Comparison of ENCODE assay signal across 15 mouse cellular contexts in the genomic region with DNA sequence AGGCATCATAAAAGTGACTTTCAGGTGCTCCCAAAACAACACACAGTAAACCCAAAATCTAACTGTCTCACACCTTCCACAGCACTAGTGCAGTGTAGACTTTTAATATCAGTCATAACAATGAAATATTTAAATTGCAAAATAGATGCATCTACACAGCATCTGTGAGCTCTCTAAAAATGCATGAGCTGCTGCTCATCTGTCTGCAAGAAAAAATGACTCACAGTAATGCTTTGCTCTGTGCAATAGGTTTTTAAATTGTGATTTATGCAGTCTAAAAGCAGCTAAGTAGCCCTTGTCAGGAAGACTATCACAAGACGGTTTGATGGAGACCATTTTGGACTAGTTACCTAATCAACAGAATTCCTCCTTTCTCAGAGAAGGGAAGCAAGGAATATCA. TPM values are rescaled to one million over a fixed set of nuclear protein-coding genes. Genes with fewer than 3 reads are reported as not detected.
"Had no signal": no experiment of that assay in that cellular context is flagged by ENCODE, and none has a peak within 500 bp of the region (broad histone marks: within the 10 kb centered on the region; RNA-seq: fewer than 3 reads in every experiment).

No protein-coding gene starts in this region.

- H3K27ac ChIP-seq: kidney, embryonic 15.5 days; left cerebral cortex, adult 2 months; liver, embryonic 13.5 days; midbrain, embryonic 12.5 days had no signal

- H3K9me3 ChIP-seq: kidney, embryonic 15.5 days; liver, embryonic 13.5 days; midbrain, embryonic 12.5 days had no signal

- H3K4me3 ChIP-seq: kidney, embryonic 15.5 days; left cerebral cortex, adult 2 months; liver, embryonic 13.5 days; midbrain, embryonic 12.5 days; myocyte had no signal

- H3K4me1 ChIP-seq: kidney, embryonic 15.5 days; liver, embryonic 13.5 days; midbrain, embryonic 12.5 days had no signal

- ATAC-seq: midbrain, embryonic 16.5 days had no signal

- H3K4me2 ChIP-seq: kidney, embryonic 15.5 days; liver, embryonic 13.5 days; midbrain, embryonic 12.5 days had no signal

- H3K36me3 ChIP-seq: kidney, embryonic 15.5 days; liver, embryonic 13.5 days; midbrain, embryonic 12.5 days had no signal

- H3K9ac ChIP-seq: kidney, embryonic 15.5 days; liver, embryonic 13.5 days; midbrain, embryonic 12.5 days had no signal

- DNase-seq: kidney, postnatal 10 days; kidney, postnatal 36 days; liver, embryonic 13.5 days; lung, adult 2 months; lung, postnatal 14 days; lung, postnatal 4 days; thymus, adult 18-20 months; thymus, postnatal 36 days had no signal

- H3K27me3 ChIP-seq: liver, embryonic 13.5 days; midbrain, embryonic 12.5 days had no signal

RNA-seq across cellular contexts. Expression of a gene that starts 31.2 kb away (rescaled TPM):
- total RNA-seq: megakaryocyte-erythroid progenitor cell, adult 5-6 weeks; monocyte, adult 5-6 weeks had no signal
